Mouse (Mus musculus) kidney, embryonic 16.5 days (tissue): ENCODE measurements around the gene Olfr645. TPM values are rescaled to one million over a fixed set of nuclear protein-coding genes. Genes with fewer than 3 reads are reported as not detected.

Experiments used
- ATAC-seq: fragments of 200-750 bp; cut with Nextera tagmentation; 2 replicates; pipeline ENCODE4 v1.8.0; 2017; ENCODE audit warnings: moderate TSS enrichment; ENCODE audit not compliant: low FRiP score, low TSS enrichment
- H3K27ac ChIP-seq: fragments of 300-500 bp; sonication (generic); 2 replicates; pipeline ENCODE4 v1.5.1; 2014; ENCODE audit warnings: low read length
- H3K27me3 ChIP-seq: fragments of 300-500 bp; sonication (generic); 2 replicates; pipeline ENCODE4 v1.6.1; 2014; ENCODE audit warnings: low read length, control low read depth, mixed read lengths; ENCODE audit not compliant: insufficient read depth
- H3K36me3 ChIP-seq: fragments of 300-500 bp; sonication (generic); 2 replicates; pipeline ENCODE4 v1.6.1; 2014; ENCODE audit warnings: low read length, control low read depth, mixed read lengths; ENCODE audit not compliant: insufficient read depth
- H3K4me1 ChIP-seq: fragments of 300-500 bp; sonication (generic); 2 replicates; pipeline ENCODE4 v1.6.1; 2014; ENCODE audit warnings: low read length, control low read depth, mixed read lengths; ENCODE audit not compliant: insufficient read depth
- H3K4me2 ChIP-seq: fragments of 300-500 bp; sonication (generic); replicated peaks from 2 replicates; pipeline ENCODE4 v1.6.1; 2014; ENCODE audit warnings: low read depth, low read length
- H3K4me3 ChIP-seq: fragments of 300-500 bp; sonication (generic); 2 replicates; pipeline ENCODE4 v1.5.1; 2014; ENCODE audit warnings: mild to moderate bottlenecking, low read length
- H3K9ac ChIP-seq: fragments of 300-500 bp; sonication (generic); replicated peaks from 2 replicates; pipeline ENCODE4 v1.6.1; 2014; ENCODE audit warnings: low read length
- H3K9me3 ChIP-seq: fragments of 300-500 bp; sonication (generic); 2 replicates; pipeline ENCODE4 v1.6.1; 2016; ENCODE audit warnings: low read length, control low read depth
- WGBS: fragments of 180-500 bp; shearing (Covaris S2); extraction: QIAGEN DNeasy Blood & Tissue Kit; methylation state at CpG from one replicate; pipeline ENCODE4 v1.1.7; 2014; 5-methylcytosine and 5-hydroxymethylcytosine counted together
- polyA plus RNA-seq: library from polyadenylated mRNA; unstranded; fragments of >200 nt; fragmentation: Nextera tagmentation; extraction: Ambion mirVana; gene quantifications from 2 replicates; pipeline ENCODE4 v1.2.1, GENCODE M21; 2015

The Olfr645 gene
- polyA plus RNA-seq = not detected in 2 replicates

GRCm38 (mm10) chr7:104085365-104085764, at the start of gene Olfr645:
Olfr645 (minus strand) TSS chr7:104085465.
- Histone ChIP-seq H3K36me3 (no peaks in the 10 kb centered on the region), H3K9ac (no peak within 1 kb of the TSS), H3K4me2 (no peak within 1 kb of the TSS), H3K4me3 (no peak within 1 kb of the TSS), H3K4me1 (no peaks in the 10 kb centered on the region), H3K9me3 (no peaks in the 10 kb centered on the region), H3K27me3 (no peaks in the 10 kb centered on the region), H3K27ac (no peak within 1 kb of the TSS)
- 82% methylated on average over 1 of the region's 1 CpGs for WGBS
- ATAC-seq = no peak

GRCm38 (mm10) chr7:104129726-104130125, 44.5 kb upstream of the Olfr645 start, which contains the start of gene Ubqln5:
Ubqln5 (minus strand) TSS chr7:104129826.
- no peaks in the 10 kb centered on the region for H3K27me3 ChIP-seq
- no peak within 1 kb of the TSS for H3K27ac ChIP-seq
- H3K4me3 ChIP-seq = no peak within 1 kb of the TSS
- no peak for ATAC-seq
- WGBS = 91% methylated on average over 5 of the region's 5 CpGs
- H3K4me1 ChIP-seq = no peaks in the 10 kb centered on the region
- H3K4me2 ChIP-seq = no peak within 1 kb of the TSS
- H3K9ac ChIP-seq = no peak within 1 kb of the TSS
- no peaks in the 10 kb centered on the region for H3K36me3 ChIP-seq
- H3K9me3 ChIP-seq = no peaks in the 10 kb centered on the region

- no peaks in the 10 kb centered on the region for H3K4me1 ChIP-seq
- ATAC-seq = no peak
- H3K9me3 ChIP-seq = no peaks in the 10 kb centered on the region
- no peaks in the 10 kb centered on the region for H3K36me3 ChIP-seq
- H3K9ac ChIP-seq = no peak within 1 kb of the TSS
- H3K4me2 ChIP-seq = no peak within 1 kb of the TSS
- no peak within 1 kb of the TSS for H3K4me3 ChIP-seq
- H3K27ac ChIP-seq = no peak within 1 kb of the TSS
- no peaks in the 10 kb centered on the region for H3K27me3 ChIP-seq
These were observed 19.4 kb upstream of the Olfr645 start, which contains the start of gene Olfr646 for GRCm38 (mm10) chr7:104104757-104104972. Olfr646 (plus strand) TSS chr7:104104873.

GRCm38 (mm10) chr7:104103913-104104756, 18.9 kb upstream of the Olfr645 start:
- no peak overlapping the region for H3K9ac ChIP-seq
- ATAC-seq = no peak
- H3K4me1 ChIP-seq = no peaks in the 10 kb centered on the region
- WGBS = 41% methylated on average over 4 of the region's 4 CpGs
- H3K9me3 ChIP-seq = no peaks in the 10 kb centered on the region
- no peak overlapping the region for H3K4me2 ChIP-seq
- no peaks in the 10 kb centered on the region for H3K27me3 ChIP-seq
- no peaks in the 10 kb centered on the region for H3K36me3 ChIP-seq
- H3K27ac ChIP-seq = no peak overlapping the region
- H3K4me3 ChIP-seq = no peak overlapping the region

- no peak for ATAC-seq
- H3K4me1 ChIP-seq = no peaks in the 10 kb centered on the region
- WGBS = 87% methylated on average over 2 of the region's 2 CpGs
- H3K9ac ChIP-seq = no peak within 1 kb of the TSS
- no peak within 1 kb of the TSS for H3K4me3 ChIP-seq
- no peak within 1 kb of the TSS for H3K27ac ChIP-seq
- no peaks in the 10 kb centered on the region for H3K27me3 ChIP-seq
- no peaks in the 10 kb centered on the region for H3K36me3 ChIP-seq
- no peak within 1 kb of the TSS for H3K4me2 ChIP-seq
- H3K9me3 ChIP-seq = no peaks in the 10 kb centered on the region
These were observed 13.5 kb downstream of the Olfr645 start, which contains the start of gene Olfr644 for GRCm38 (mm10) chr7:104071769-104072168. Olfr644 (minus strand) TSS chr7:104071869.

- ATAC-seq = no peak
- 46% methylated on average over 2 of the region's 2 CpGs for WGBS
These were observed 23.9 kb downstream of the Olfr645 start, which contains the start of gene 4930516K23Rik for GRCm38 (mm10) chr7:104061345-104061744. 4930516K23Rik (minus strand) TSS chr7:104061445.

GRCm38 (mm10) chr7:104059215-104059614, 26.1 kb downstream of the Olfr645 start:
- no peak for ATAC-seq
- no peak overlapping the region for H3K4me2 ChIP-seq
- no peaks in the 10 kb centered on the region for H3K27me3 ChIP-seq
- 89% methylated on average over 1 of the region's 1 CpGs for WGBS
- H3K36me3 ChIP-seq = no peaks in the 10 kb centered on the region
- H3K9me3 ChIP-seq = no peaks in the 10 kb centered on the region
- no peak overlapping the region for H3K4me3 ChIP-seq
- no peak overlapping the region for H3K9ac ChIP-seq
- no peak overlapping the region for H3K27ac ChIP-seq
- H3K4me1 ChIP-seq = no peaks in the 10 kb centered on the region

More at GRCm38 (mm10) chr7:104061345-104061744, 23.9 kb downstream of the Olfr645 start, which contains the start of gene 4930516K23Rik:
- Histone ChIP-seq H3K4me2 (no peak within 1 kb of the TSS), H3K9ac (no peak within 1 kb of the TSS), H3K4me3 (no peak within 1 kb of the TSS), H3K27me3 (no peaks in the 10 kb centered on the region), H3K36me3 (no peaks in the 10 kb centered on the region), H3K27ac (no peak within 1 kb of the TSS), H3K4me1 (no peaks in the 10 kb centered on the region), H3K9me3 (no peaks in the 10 kb centered on the region)

- no peak within 1 kb of the TSS for H3K4me2 ChIP-seq
- 73% methylated on average over 1 of the region's 1 CpGs for WGBS
- no peak within 1 kb of the TSS for H3K4me3 ChIP-seq
- no peak within 1 kb of the TSS for H3K27ac ChIP-seq
- no peaks in the 10 kb centered on the region for H3K4me1 ChIP-seq
- no peaks in the 10 kb centered on the region for H3K27me3 ChIP-seq
- no peaks in the 10 kb centered on the region for H3K9me3 ChIP-seq
- H3K9ac ChIP-seq = no peak within 1 kb of the TSS
- no peaks in the 10 kb centered on the region for H3K36me3 ChIP-seq
- no peak for ATAC-seq
These were observed 32.7 kb downstream of the Olfr645 start, which contains the start of gene Olfr642 for GRCm38 (mm10) chr7:104052566-104052965. Olfr642 (minus strand) TSS chr7:104052666.

- Histone ChIP-seq H3K27ac (no peak overlapping the region), H3K36me3 (no peaks in the 10 kb centered on the region), H3K4me3 (no peak overlapping the region), H3K27me3 (no peaks in the 10 kb centered on the region), H3K9me3 (no peaks in the 10 kb centered on the region), H3K4me2 (no peak overlapping the region), H3K4me1 (no peaks in the 10 kb centered on the region), H3K9ac (no peak overlapping the region)
- no peak for ATAC-seq
- WGBS = 93% methylated on average over 4 of the region's 4 CpGs
These were observed 34.5 kb downstream of the Olfr645 start for GRCm38 (mm10) chr7:104050745-104051144.

- Histone ChIP-seq H3K4me2 (no peak within 1 kb of the TSS), H3K9ac (no peak within 1 kb of the TSS), H3K36me3 (no peaks in the 10 kb centered on the region), H3K27ac (no peak within 1 kb of the TSS), H3K27me3 (no peaks in the 10 kb centered on the region), H3K4me3 (no peak within 1 kb of the TSS), H3K9me3 (no peaks in the 10 kb centered on the region), H3K4me1 (no peaks in the 10 kb centered on the region)
- 68% methylated on average over 1 of the region's 1 CpGs for WGBS
- no peak for ATAC-seq
These were observed 50.1 kb downstream of the Olfr645 start, which contains the start of gene Olfr641 for GRCm38 (mm10) chr7:104035145-104035544. Olfr641 (plus strand) TSS chr7:104035445.
